Mouse (Mus musculus) testis, adult 2 months (tissue): Measurements from ENCODE around the gene Gpr19.

ENCODE experiments used
- CTCF ChIP-seq: fragments of 200-500 bp; IDR thresholded peaks from 2 replicates; pipeline ENCODE4 v1.5.1; 2012; ENCODE audit warnings: low read depth, mild to moderate bottlenecking, inconsistent platforms, low read length, moderate library complexity; ENCODE audit not compliant: control insufficient read depth, insufficient read depth, insufficient replicate concordance
- POLR2A ChIP-seq: fragments of 200-500 bp; IDR thresholded peaks from 2 replicates; pipeline ENCODE4 v1.6.1; 2012; ENCODE audit warnings: low read depth, mild to moderate bottlenecking, inconsistent platforms, low read length, moderate library complexity; ENCODE audit not compliant: control insufficient read depth

DNA sequence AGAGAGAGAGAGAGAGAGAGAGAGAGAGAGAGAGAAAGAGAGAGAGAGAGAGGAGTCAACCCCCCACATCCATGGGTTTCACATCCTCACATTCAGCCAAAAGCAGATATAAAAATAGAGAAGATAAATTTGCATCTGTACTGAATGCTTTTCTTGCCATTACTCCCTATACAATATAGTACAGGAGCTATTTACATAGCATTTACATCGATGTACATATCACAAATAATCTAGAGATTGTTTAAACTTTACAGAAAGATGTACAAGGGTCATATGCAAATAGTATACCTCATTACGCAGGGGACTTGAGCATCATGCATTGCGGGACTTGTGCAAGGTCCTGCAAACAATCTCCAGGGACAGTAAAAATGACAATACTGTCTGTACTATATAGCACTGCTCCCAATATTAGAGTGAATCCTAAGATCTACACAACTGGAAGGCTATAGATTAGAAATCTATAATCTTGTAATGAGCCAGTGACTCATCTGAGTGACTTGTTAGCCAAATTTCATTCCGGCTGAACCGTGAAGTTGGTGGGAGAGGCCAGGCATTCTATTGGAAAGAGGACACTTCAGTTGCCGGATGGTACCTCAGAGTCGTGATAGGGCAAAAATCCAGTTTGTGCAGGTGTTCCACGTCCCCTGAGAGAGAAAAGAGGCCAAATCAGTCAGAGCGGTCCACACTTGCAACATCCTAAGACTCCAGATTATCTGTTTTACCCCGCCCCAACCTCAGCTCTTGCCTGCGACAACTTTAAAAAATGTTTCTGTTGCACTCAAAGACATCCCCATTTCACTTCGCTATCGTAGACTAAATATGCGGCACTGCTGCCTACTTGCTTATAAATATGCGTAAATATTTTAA, 1.6 kb downstream of the Gpr19 start:
- TF ChIP-seq CTCF: no peak
- TF ChIP-seq POLR2A: no peak
